Mouse (Mus musculus): ENCODE data around the gene Sncg.
"Not testable (repeated sequence)": the region's sequence is repeated elsewhere in the genome, so short reads cannot be mapped to it uniquely, and the experiment has no call there.

Sncg gene

DNA sequence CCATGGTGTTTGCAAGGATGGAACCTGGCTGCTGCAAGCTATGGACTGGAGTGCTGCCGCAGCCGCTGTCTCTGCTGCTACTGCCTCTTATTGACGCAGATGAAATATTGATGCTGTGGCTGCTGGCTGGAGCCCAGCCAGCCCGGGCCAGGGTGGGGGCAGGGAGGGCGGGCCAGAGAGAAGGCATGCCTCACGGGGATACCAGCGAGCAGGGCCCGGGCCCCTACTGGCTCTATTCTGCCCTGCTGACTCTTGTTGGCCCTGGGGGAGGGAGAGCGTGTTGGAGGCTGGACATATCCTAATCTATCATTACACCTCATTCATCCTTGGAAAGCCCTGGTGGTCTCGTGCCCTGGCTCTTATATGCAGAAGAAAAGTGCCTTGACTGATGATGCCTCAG is at the start of gene Sncg:
Gene Sncg (minus strand): TSS at position 213 of the 400 bp plus-strand sequence.
- DNase-seq (ENCODE audit: inconsistent age in 2 of 2, low spot score in 1 of 2): peak in 1 of 2 experiments; percentile 31

DNA sequence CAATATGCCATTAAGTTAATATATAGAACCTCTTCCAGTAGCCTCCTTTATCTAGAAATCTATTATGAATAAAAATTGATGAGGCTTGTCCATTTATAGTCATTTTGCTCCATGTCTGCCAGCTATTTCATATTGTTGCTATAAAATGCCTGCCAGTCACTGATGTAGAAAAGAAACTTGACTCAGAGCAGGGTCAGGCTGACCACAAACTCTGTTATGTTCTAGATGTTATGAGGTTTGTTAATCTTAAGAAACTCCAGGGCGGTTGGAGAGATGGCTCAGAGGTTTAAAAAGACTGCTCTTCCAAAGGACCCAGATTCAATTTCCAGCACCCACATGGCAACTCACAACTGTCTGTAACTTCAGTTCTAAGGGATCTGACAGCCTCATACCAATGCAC is 46.5 kb upstream of the Sncg start:
- DNase-seq (ENCODE audit: inconsistent age in 2 of 2, low spot score in 1 of 2): no peak

DNA sequence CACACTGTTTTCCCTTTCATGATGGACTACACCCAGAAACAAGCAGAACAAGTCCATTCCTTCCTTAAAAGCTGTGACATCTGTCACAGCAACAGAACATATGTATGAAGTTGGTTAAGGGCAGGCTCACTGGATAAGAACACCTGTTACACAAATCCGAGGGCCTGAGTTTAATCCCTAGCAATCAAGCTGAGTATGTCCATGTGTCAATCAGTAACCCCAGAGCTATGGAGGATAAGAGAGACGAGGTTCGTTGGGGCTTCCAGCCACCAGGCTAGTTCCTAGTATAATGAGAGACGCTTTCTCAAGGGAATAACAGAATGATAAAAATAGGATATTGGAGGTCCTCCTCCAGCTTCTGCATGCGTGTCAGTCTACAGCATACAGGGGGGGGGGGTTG is 42.9 kb upstream of the Sncg start:
- DNase-seq (ENCODE audit: inconsistent age in 2 of 2, low spot score in 1 of 2): no peak

DNA sequence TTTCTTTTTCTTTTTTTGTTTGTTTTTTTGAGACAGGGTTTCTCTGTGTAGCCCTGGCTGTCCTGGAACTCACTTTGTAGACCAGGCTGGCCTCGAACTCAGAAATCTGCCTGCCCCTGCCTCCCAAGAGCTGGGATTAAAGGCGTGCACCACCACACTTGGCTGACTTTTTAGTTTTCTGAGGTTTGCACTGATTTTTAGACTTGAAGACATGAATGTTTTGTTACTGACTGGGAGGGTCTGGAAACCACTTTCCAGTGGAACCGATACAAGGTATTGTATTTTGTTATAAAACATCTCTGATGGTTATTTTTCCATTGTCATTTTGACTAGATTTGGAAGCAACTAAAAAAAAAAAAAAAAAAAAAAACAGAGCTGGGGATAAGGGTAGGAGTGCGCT is 42.4 kb upstream of the Sncg start:
- DNase-seq (ENCODE audit: inconsistent age in 2 of 2, low spot score in 1 of 2): not testable (repeated sequence)

DNA sequence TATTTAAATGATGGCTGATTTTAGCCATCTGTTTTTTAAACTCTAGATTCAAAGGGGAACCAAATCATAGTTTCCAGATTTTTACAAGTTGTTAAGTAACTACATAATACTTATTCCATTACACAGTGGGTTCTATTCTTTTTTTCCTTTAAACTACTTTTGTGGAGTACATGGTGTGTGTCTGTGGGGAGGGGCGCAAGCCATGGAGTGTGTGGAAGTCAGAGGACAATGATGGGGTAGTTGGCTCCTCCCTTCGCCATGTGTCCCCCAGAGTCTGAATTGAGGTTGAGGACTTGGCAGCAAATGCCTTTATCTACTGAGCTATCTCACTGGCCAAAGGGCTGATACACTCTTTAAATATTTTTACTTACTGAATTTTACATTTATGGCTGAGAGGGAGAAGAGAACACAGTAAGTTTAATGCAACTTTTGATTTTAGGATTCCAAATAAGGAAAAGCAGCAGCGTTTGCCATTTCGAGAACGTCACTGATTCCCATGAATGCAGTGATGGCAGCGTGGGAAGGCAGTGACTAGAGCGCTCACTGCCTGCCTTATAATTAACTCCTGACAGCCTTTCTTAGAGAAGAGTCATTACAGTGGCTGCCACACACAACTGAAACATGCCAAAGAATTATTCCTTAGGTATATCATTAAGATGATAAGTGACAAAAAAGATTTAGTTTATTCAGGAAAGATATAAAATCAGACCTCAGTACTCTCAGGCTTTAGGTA is 37.7 kb upstream of the Sncg start:
- DNase-seq (ENCODE audit: inconsistent age in 2 of 2, low spot score in 1 of 2): no peak

DNA sequence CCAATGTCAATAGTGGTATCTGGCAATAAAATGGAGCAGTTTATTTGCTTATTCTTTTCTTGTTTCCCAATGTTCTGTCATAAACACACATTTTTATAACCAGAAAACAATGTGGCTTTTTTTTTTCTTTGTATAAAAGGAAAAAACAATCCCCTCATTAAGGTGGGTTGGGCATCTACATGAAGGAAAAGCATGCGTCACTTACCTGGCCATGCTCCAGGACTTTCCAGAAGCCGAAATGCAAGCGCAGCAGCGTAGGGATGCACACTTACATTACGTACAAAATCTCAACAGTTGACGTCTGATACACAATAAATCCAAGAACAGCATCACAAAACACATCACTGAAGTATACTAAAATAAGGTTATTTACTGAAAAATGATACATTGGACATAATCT is 36.1 kb upstream of the Sncg start:
- DNase-seq (ENCODE audit: inconsistent age in 2 of 2, low spot score in 1 of 2): no peak

DNA sequence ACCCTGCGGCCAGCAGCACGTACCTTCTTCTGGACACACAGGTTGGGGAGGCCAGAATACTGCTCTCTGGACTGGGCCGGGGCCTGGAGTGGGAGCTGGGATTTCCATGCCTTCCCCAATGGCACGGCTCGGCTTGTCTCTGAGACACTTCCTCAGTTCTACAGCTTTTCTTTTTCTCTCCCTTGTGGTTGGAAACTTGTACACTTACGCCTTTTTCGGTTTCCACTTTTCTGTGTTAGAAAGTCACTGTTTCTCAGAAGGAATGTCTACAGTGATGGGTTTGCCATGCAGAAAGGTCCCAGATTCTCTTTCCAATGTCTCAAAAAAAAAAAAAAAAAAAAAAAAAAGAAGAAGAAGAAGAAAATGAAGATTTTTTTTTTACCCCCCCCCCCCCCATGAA is 28.8 kb upstream of the Sncg start:
- no peak for DNase-seq (ENCODE audit: inconsistent age in 2 of 2, low spot score in 1 of 2)

DNA sequence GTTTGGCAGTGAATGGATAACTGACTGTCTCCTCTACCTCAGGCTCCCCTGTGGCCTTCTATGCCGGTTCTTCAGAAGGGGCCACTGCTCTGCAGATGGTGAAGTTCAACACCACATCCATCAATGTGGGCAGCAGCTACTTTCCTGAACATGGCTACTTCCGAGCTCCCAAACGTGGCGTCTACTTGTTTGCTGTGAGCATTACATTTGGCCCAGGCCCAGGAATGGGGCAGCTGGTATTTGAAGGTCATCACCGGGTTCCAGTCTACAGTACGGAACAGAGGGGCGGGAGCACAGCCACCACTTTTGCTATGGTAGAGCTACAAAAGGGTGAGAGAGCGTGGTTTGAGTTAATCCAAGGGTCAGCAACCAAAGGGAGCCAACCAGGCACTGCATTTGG is 28.3 kb upstream of the Sncg start:
- DNase-seq (ENCODE audit: inconsistent age in 2 of 2, low spot score in 1 of 2): peak; percentile 58 to 80

DNA sequence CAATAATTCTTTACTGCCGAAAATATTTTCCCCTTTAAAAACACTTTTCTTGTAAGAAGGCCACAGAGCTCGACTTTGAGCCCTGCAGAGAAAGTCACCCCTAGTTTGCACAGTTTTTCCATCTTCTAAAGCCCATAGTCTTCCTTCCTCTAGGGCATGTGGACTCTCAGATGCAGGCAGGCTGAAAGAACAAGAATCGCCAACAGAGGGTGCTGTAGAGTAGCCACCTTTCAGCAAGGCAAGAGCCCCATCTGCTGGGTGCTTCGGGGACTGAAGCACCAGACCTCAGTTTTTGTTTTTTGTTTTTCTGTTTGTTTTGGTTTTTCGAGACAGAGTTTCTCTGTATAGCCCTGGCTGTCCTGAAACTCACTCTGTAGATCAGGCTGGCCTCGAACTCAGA is 26.5 kb upstream of the Sncg start:
- peak; percentile 77 to 94 for DNase-seq (ENCODE audit: inconsistent age in 2 of 2, low spot score in 1 of 2)

DNA sequence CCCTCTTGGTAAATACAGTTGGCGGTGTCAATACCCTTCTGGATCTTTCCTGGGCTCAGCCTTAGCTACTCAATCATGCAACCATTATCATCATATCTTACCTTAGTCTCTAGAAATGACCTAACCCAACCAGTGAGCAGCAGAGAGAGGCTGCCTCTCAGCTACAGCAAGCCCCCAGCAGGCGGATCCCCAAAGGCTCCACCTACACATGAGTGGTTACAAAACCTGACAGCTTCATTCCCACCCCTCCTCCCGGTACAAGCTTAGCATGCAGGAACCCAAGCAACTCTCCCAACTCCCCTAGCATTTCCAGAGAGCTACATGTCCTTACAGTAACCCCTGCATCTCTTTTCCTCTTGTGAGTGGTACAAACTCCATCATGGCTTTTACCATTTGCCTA is 25.4 kb upstream of the Sncg start:
- no peak for DNase-seq (ENCODE audit: inconsistent age in 2 of 2, low spot score in 1 of 2)

DNA sequence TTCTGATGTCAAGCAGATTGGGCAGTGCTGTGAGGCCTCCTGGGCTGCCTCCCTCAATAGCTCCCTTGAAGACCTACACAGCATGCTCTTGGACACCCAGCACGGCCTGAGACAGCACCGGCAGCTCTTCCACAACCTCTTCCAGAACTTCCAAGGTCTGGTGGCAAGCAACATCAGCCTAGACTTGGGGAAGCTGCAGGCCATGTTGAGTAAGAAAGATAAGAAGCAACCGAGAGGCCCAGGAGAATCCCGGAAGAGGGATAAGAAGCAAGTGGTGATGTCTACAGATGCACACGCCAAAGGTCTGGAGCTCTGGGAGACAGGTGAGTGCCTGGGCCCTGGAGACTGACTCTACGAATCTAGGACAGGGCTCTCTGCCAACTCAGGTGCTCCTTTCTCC is 24.7 kb upstream of the Sncg start:
- DNase-seq (ENCODE audit: inconsistent age in 2 of 2, low spot score in 1 of 2): no peak

DNA sequence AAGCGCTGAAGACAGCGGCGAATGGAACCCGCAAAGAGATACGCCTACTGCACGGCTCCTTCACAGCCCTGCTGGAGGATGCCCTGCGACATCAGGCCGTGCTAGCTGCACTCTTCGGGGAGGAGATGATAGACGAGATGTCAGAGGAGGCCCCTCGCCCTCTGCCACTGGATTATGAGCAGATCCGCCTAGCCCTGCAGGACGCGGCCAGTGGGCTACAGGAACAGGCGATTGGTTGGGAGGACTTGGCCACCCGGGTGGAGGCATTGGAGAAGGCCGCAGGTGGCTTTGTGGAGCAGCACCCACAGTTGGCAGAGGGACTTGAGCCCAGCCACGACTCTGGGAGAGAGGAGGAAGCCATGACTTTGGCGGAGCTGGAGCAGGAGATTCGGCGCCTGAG is 24.3 kb upstream of the Sncg start:
- no peak for DNase-seq (ENCODE audit: inconsistent age in 2 of 2, low spot score in 1 of 2)

DNA sequence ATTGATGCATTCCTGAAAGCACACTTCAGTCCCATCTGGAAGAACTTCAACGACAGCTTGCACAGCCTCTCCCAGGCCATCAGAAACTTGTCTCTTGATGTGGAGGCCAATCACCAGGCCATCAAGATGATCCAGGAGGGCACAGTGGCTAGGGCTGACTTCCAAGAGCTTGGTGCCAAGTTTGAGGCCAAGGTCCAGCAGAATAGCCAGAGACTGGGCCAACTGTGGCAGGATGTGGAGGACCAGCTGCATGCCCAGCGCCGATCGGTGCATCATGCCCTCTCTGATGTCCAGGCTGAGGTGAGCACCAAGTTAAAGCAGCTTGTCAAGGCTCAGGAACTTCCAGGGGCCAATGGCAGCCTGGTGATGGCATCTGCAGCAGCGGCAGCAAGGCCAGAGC is 23.3 kb upstream of the Sncg start:
- DNase-seq (ENCODE audit: inconsistent age in 2 of 2, low spot score in 1 of 2): peak in 1 of 2 experiments; percentile 66

DNA sequence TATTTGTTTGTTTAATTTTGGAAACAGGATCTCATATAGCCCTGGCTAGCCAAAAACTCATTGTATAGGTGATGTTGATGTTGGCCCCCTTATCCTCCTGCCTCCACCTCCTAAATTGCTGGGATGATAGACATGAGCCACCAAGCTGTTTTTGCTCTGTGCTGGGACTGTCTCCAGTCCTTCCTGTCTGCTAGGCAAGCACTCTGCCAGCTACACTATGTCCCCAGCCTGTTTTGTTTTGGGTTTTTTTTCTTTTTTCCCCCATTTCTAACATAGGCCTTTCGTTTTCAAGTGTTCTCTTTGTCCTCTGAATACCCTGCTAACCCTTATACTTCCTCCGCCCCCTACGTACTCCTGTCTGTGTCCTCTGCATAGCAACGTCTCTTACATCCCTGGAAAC is 18.7 kb upstream of the Sncg start:
- DNase-seq (ENCODE audit: inconsistent age in 2 of 2, low spot score in 1 of 2): no peak

DNA sequence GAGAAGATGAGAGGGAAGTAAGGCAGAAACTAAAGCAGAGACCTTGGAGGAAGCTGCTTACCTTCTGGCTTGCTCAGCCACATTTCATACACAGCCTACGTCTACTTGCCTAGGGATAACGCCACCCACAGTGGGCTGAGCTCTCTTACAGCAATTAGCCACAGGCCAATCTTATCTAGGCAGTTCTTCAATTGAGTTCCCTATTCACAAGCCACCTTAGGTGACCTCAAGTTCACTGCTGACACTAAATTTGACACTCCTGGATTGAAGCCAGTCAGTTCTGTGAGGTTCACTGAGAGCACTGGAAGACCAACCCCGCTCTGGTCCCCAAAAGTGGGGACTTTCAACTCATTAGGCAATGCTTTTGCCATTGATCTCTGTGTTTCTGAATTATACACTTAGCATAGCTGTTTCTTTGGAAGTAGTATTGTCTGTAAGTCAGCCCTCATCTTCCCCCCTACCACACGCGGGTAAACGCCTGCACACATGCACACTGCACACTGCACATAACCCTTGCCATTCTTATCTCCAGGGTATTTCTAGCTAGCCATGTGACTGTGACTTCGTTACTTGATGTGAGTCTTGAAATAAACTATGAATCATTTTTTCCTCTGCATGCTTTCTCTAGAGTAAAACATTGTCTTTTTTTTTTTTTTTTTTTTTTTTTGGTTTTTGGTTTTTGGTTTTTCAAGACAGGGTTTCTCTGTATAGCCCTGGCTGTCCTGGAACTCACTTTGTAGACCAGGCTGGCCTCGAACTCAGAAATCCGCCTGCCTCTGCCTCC is 8.5 kb upstream of the Sncg start:
- no peak for DNase-seq (ENCODE audit: inconsistent age in 2 of 2, low spot score in 1 of 2)

DNA sequence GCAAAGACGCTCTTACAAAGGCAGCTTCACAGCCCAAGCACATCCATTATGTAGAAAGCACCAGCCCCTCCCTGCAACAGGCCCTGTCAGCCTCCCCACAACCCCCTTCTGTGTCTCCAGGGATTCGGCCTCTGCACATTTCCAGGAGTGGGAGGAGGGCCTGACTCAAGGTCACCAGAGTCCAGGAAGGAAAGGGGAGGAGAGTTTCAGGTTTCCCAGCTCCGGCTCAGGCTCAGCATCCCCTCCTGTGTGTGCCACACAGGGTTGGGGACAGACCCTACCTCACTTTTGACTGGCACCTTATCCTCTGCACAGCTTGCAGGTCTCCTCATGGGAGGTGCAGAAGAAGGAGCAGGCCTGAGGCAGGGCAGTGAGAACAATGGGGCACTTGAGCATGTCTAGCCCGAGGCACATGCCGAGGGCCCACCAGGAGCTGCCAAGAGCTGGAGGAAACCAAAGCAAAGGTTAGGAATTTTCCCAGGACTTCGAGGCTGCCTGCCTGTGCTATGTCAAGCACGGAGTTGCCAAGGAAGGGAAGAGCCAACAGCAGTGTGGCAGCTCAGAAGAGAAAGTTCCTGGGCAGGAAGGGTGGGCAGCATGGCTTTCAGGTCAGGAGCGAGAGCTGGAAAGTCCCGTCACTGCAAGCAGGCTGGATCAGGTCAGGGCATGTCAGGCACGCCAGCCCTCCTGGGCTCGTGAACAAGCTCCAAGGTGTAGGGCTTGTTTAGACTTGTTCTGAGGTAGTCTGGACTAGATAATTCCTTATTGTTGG is 4.2 kb upstream of the Sncg start:
- DNase-seq (ENCODE audit: inconsistent age in 2 of 2, low spot score in 1 of 2): peak; percentile 66 to 84

DNA sequence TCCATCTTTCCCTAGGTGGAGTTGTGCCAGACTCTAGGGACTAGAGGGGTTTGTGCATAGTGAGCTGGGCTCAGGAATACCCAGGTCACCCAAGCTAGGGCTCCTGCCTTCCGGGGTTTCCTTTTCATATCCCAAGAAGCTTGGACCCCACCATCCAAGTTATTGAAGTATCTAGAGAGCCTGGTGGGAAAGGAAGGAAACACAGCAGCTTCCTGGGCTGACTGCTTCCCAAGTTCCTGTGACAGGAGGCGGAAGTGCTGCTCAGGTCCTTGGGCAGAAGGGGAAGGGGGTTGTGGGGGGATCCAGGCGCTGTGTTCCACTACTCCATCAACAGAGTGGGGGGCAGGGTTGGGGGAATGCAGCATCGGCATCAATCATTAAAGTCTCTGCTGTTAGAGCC is 2.5 kb upstream of the Sncg start:
- no peak for DNase-seq (ENCODE audit: inconsistent age in 2 of 2, low spot score in 1 of 2)

DNA sequence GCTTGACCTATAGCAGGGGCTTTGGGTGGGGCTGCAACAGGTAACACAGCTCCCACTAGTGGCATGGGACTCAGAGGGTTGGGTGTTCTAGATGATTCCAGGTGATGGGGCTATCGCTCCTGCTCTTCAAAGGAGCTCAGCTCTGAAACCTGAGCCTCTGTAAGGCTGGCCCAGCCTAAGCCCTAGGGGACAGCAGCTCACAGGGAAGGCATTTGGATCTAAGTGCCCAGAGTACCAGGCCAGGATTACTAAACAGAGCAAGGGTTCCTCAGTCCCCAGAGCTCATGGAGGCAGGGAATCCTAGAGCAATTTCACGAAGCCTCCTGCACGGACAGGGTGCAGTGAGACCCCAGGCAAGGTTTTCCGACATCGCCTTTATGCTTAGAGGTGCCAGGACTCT is 1.4 kb upstream of the Sncg start:
- no peak for DNase-seq (ENCODE audit: inconsistent age in 2 of 2, low spot score in 1 of 2)

DNA sequence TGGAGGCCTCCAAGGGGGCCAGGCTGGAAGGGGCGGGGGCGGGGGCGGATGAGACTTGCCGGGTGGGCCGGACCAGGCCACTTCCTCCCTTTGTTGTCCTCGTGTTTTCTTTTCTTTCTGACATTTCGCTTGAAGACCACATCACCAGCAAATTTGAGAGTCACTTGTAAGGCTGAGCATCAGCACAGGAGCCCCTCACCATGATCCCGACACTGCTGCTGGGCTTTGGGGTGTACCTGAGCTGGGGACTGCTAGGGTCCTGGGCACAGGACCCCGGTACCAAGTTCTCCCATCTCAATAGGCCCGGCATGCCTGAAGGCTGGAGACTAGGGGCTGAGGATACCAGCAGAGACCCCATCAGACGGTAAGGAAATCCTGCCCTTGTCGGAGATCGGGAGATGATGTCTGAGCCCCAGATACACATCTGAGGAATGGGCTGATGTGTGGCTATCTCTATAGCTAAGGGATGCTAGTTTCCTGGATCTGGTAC is 871 bp upstream of the Sncg start, which contains the start of gene Mmrn2:
Gene Mmrn2 (plus strand): TSS at position 51 of the 490 bp plus-strand sequence.
- DNase-seq (ENCODE audit: inconsistent age in 2 of 2, low spot score in 1 of 2): no peak

DNA sequence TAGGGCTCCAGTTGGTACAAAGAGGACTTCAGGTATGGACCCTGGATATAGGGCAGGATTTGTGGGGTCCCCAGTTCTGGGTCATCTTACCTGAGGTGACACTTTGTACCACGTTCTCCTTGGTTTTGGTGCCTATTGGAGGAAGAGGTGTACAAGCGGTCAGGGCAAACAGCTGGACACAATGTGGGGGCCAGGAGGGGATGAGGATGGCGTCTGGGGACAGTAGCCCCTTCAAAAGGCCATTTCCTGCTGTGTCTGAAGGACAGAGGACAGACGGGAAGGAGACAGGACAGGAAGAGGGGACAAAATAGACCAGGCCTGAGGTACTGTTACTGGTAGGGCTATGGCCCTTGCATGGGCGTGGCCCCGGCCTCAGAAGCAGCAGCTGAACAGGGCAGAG is 1.0 kb downstream of the Sncg start:
- DNase-seq (ENCODE audit: inconsistent age in 2 of 2, low spot score in 1 of 2): no peak

DNA sequence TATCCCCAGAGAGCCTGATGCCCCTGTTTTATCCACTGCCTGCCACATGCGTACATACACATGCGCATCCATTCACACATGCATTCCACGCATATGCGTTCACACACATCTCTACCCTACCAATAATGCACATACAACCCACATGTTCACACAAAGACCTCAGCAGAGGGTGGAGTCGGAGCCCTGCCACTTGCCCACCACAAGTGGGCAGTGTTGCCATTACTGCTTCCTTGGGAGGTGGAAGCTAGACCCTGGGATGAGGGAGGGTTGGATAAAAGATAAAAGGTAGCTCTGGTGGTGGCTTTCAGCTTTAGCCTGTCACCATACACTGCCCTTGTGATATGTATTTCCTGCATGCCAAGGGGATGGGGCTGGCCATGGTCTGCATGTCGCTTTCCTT is 1.9 kb downstream of the Sncg start:
- DNase-seq (ENCODE audit: inconsistent age in 2 of 2, low spot score in 1 of 2): peak; percentile 48 to 85

DNA sequence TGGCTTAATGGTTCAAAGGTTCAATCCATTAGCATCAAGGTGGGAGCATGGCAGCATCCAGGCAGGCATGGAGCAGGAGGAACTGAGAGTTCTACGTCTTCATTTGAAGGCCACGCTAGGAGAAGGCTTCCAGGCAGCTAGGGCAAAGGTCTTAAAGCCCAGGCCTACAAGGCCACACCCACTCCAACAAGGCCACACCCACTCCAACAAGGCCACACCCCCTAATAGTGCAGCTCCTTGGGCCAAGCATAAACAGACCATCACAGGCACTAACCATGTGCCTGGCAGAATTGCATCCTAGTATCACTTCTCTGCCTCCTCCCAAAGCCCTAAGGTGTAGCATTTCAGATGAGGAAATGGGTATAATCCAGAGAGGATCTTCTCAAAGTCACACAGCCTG is 2.8 kb downstream of the Sncg start:
- DNase-seq (ENCODE audit: inconsistent age in 2 of 2, low spot score in 1 of 2): no peak
